Mouse (Mus musculus): ENCODE measurements around the gene Stx5a.

The Stx5a gene

DNA sequence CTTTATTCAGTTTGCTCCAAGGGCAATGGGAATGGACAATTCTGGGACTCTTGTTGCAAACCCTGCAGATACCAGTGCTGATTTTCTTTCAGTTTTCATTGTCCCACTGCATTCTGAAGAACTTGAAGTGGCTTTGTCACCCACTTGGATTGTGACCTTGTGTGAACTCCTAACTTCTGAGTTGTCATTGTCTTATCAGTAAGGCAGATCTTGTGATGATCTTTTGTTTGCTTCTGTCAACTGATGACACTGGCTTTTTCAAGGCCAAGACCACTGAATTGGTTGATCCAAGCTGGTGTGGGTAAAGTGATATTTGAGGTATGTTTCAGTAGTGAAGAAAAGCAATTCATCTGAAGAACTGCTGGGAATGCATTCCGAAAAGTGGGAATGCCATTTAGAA is 4.2 kb downstream of the Stx5a start:
- DNase-seq (ENCODE audit: low spot score in 2 of 2) = no peak

- no peak for DNase-seq (ENCODE audit: low spot score in 2 of 2)
Measured at GRCm38 (mm10) chr19:8747368-8747767, 6.2 kb downstream of the Stx5a start.

- DNase-seq (ENCODE audit: low spot score in 2 of 2) = no peak
Measured at GRCm38 (mm10) chr19:8755652-8756051, 14.4 kb downstream of the Stx5a start.

DNA sequence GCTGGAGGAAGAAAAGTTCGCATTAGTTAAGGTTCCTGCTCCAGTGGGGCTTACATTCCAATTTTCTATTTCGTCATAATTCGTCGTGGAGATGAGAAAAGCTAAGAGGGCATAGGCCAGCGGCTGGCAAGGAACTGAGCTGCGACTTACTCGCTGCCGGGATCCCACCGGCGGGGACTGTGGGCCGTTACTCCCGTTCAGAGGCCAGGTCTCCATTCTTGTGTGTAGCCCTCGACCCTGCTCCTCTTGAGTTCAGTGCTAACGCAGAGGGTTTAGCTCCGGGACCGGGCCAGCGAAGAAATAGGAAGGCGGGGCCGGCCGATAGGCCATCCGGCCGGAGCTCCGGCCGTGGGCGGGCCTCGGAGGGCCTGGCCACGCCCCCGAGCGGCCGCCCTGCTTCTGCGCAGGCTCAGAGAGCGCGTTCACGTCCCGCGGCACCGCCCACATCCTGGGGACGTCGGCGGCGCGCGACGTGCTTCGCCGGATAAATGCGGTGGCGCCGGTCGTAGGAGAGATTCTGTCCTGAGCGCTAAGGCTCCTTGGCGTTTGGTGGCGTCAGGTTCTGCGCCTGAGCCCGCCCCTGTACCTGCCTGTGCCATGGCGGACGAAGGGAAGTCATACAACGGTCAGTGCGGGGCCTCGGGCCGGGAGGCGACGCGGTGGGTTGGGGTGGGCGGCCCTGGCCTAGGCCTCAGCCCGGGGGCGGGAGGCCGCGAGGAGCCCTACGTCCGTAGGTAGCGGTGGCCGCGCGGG is 15.6 kb downstream of the Stx5a start, which contains the start of gene Nxf1:
TSS of gene Nxf1 (plus strand) at position 439 of the 753 bp plus-strand sequence.
- DNase-seq (ENCODE audit: low spot score in 2 of 2) = peak; percentile 82 to 90

DNA sequence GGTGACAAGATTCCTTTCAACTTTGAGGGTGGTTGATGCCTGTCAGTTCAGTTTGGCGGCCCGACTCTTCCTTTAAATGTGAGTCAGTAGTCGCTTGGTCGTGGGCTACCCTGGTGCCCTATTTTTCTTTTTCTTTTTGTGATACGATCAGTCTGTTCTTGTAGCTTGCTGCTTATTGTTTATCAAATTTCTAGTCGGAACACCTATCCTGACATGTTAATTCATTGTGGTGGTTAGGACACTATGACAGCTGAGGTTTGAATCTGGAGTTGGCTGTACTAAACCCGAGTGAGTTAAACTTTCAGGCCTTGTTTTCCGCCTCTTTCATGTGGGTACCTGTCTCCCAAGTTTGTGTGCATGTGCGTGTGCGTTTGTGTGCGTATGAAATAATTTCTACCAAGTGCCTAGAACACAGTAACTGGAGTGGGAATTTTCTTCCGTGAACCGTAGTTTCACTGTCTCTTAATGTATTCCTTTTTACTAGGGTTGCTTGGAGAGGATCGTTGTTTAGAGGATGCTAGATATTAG is 16.3 kb downstream of the Stx5a start:
- DNase-seq (ENCODE audit: low spot score in 2 of 2) = no peak

- no peak for DNase-seq (ENCODE audit: low spot score in 2 of 2)
Measured at GRCm38 (mm10) chr19:8758899-8759298, 17.7 kb downstream of the Stx5a start.

DNA sequence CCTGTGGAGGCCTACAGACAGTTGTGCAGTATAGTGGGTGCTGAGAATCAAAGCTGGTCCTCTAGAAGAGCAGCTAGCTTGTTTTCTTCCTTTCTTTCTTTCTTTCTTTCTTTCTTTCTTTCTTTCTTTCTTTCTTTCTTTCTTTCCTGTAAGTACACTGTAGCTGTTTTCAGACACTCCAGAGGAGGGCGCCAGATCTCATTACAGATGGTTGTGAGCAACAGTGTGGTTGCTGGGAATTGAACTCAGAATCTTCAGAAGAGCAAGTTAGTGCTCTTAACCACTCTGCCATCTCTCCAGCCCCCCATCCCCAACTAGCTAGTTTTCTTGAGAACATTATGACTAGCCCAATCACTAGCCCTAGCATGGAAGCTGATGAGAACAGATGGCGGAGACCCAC is 19.5 kb downstream of the Stx5a start:
- DNase-seq (ENCODE audit: low spot score in 2 of 2) = no peak

GRCm38 (mm10) chr19:8763276-8763675 is 22.1 kb downstream of the Stx5a start:
- no peak for DNase-seq (ENCODE audit: low spot score in 2 of 2)

GRCm38 (mm10) chr19:8765562-8765961 is 24.3 kb downstream of the Stx5a start:
- no peak for DNase-seq (ENCODE audit: low spot score in 2 of 2)

DNA sequence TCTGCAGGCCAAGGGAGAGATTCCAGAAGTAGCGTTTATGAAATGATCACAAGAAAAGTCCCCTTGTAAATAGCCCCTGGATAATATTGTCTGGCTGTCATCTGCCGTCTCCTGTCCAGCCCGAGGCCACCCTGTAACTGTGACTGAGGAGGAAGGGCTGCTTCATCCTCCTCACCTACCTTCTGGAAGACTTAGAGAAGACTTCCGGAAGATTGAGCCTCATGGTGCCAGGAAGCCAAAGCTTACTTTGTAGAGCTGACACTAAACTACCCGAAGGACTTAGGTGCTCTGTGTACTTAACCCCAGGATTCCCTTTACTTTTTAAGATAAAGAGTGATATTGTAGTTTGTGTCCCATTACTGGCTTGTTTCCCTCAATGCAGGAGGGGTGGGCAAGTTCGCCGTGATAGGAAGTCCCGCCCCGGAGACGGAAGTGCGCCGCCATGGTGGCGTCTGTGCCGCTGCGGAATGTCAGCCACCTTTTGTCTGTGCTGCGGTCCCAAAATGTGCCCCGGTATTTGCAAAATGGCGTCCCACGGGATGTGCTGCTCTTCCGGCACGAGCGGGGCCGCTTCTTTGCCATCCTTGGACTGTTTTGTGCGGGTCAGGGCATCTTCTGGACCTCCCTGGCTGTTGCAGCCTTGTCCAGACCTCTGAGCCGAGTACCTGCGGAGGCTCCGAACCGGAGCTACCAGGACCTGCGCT is 29.5 kb downstream of the Stx5a start, which contains the start of gene Tmem223:
TSS of gene Tmem223 (plus strand) at position 430 of the 704 bp plus-strand sequence.
- peak; percentile 69 to 78 for DNase-seq (ENCODE audit: low spot score in 2 of 2)

- no peak for DNase-seq (ENCODE audit: low spot score in 2 of 2)
Measured at GRCm38 (mm10) chr19:8772996-8773395, 31.8 kb downstream of the Stx5a start.

DNA sequence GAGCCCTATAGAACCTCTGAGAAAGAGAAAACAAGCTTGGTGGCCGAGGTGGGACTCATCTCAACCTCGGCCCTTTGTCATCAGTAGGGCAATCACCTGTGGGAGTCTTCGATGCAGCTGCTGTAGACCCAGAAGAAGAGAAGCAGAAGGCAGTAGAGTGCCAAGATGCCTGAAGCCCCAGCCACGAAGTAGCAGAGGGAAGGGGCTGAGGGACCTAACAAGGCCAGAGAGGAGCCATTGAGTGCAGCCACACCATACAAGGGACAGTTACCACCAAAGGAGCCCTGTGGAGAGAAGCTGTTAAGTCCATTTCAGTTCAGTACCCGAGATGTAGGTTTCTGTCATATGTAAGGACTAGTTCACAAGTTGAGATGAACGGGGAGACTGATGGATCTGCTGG is 32.2 kb downstream of the Stx5a start:
- no peak for DNase-seq (ENCODE audit: low spot score in 2 of 2)

- peak; percentile 92 to 95 for DNase-seq (ENCODE audit: low spot score in 2 of 2)
Measured at GRCm38 (mm10) chr19:8774086-8774835, 33.0 kb downstream of the Stx5a start, which contains the start of gene Tmem179b. Gene Tmem179b (minus strand): TSS chr19:8774467.

DNA sequence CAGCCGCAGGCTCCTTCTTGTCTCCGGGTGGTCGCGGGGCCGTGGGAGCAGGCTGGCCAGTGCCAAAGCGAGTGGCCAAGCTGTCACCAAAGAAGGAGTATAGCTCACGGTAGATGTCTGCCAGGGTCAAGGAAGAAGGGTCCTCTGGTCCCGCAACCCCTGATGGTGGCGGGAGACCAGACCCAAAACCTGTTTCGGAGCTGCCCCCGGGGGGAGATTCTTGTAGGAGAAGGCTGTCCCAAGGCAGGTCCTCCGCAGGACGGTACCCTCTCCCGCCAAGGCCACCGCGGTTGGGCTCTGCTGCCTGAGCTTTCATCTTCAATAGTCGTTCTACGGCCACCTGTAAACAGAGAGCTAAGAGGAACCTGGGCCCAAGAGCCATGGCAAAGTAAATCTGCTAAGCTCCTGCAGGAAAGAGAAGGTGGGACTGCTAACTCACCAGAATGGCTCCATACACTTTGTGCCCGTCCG is 33.8 kb downstream of the Stx5a start:
- DNase-seq (ENCODE audit: low spot score in 2 of 2) = no peak

GRCm38 (mm10) chr19:8786008-8786781 is 45.0 kb downstream of the Stx5a start, which contains the start of gene Taf6l:
Gene Taf6l (minus strand): TSS chr19:8786417.
- peak; percentile 91 for DNase-seq (ENCODE audit: low spot score in 2 of 2)

GRCm38 (mm10) chr19:8788521-8788920 is 47.3 kb downstream of the Stx5a start:
- DNase-seq (ENCODE audit: low spot score in 2 of 2) = no peak

GRCm38 (mm10) chr19:8789171-8789570 is 48.0 kb downstream of the Stx5a start:
- DNase-seq (ENCODE audit: low spot score in 2 of 2) = no peak

- no peak for DNase-seq (ENCODE audit: low spot score in 2 of 2)
Measured at GRCm38 (mm10) chr19:8790171-8790570, 49.0 kb downstream of the Stx5a start.

GRCm38 (mm10) chr19:8798264-8798946 is 57.2 kb downstream of the Stx5a start, which contains the start of gene Polr2g:
Gene Polr2g (minus strand): TSS chr19:8798577.
- peak; percentile 86 to 88 for DNase-seq (ENCODE audit: low spot score in 2 of 2)

DNA sequence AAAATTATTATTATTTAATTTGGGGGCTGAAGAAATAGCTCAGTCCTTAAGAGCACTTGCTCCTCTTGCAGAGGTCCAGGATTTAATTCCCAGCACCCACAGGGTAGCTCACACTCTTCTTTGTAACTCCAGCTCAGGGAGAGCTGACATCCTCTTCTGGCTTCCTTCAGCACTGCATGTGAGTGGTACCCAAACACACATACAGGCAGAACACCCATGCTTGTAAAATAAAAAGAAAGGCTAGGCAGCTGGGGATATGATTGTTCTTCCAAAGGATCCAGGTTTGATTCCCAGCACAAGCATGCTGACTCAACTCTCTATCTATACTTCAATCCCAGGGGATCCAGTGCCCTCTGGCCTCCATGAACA is 57.7 kb downstream of the Stx5a start:
- no peak for DNase-seq (ENCODE audit: low spot score in 2 of 2)

All from frontal cortex, postnatal 10 days (tissue).